7 mouse cellular contexts compared by ENCODE assay signal in genomic region chr10:127597311-127597901, GRCm38 (mm10). TPM values are rescaled to one million over a fixed set of nuclear protein-coding genes. Genes with fewer than 3 reads are reported as not detected.
DNase-seq lines count a peak whose midpoint lies in the region; ATAC-seq lines count a peak whose summit lies in the region.

No protein-coding gene starts in this region.

- DNase-seq in left cerebral cortex, postnatal 4 days: peak; percentile 80
- no peak for DNase-seq in left cerebral cortex, postnatal 36 days (ENCODE audit: low spot score in 2 of 2)
- DNase-seq in cerebellum, adult 8-10 months: peak; percentile 74
- DNase-seq in gastrocnemius, postnatal 25 days: peak; percentile 65
- DNase-seq in urinary bladder, postnatal 10 days (ENCODE audit: low spot score): no peak
- no peak for DNase-seq in right cerebral cortex, postnatal 25 days

- no peaks in the 10 kb centered on the region for H3K27me3 ChIP-seq in liver, embryonic 15.5 days

- 63% methylated on average over 5 of the region's 5 CpGs for WGBS in liver, embryonic 15.5 days (ENCODE audit: insufficient replicate concordance)

- peak overlapping the region; percentile 26; the same call in 1 of the 2 replicates for H3K27ac ChIP-seq in liver, embryonic 15.5 days (replicated peaks)

- no peak for ATAC-seq in liver, embryonic 15.5 days (ENCODE audit: insufficient read depth)

- no peak overlapping the region for H3K4me3 ChIP-seq in liver, embryonic 15.5 days (replicated peaks)

- intact Hi-C loops in left cerebral cortex, postnatal 4 days (cut with DNase I): no loop called here
- intact Hi-C loops in left cerebral cortex, postnatal 36 days (cut with DNase I): no loop called here

- H3K9ac ChIP-seq in liver, embryonic 15.5 days: no peak overlapping the region

- peaks cover 19% of the 10 kb centered on the region; the same call in 1 of the 2 replicates for H3K36me3 ChIP-seq in liver, embryonic 15.5 days (replicated peaks)

- no peaks in the 10 kb centered on the region for H3K9me3 ChIP-seq in liver, embryonic 15.5 days (replicated peaks)

- H3K4me2 ChIP-seq in liver, embryonic 15.5 days: no peak overlapping the region

- H3K4me1 ChIP-seq in liver, embryonic 15.5 days (replicated peaks): peaks cover 68% of the 10 kb centered on the region

RNA-seq across cellular contexts. Expression of gene Lrp1, which starts 23.5 kb away (rescaled TPM):
- total RNA-seq in left cerebral cortex, postnatal 4 days (2021): 100 to 1,000 TPM; 286 to 296 TPM
- total RNA-seq in left cerebral cortex, postnatal 36 days (2021): 100 to 1,000 TPM; 285 to 320 TPM
- total RNA-seq in gastrocnemius, postnatal 25 days (2021): 10 to 100 TPM; 58.1 to 64.3 TPM
- polyA plus RNA-seq in liver, embryonic 15.5 days (2015; fragmentation: Nextera tagmentation; extraction: Ambion mirVana): 23.2 and 31.1 TPM in 2 replicates

RNA-seq across cellular contexts. Expression of gene Stat6, which starts 45.4 kb away (rescaled TPM):
- total RNA-seq in left cerebral cortex, postnatal 4 days (2021): 1 to 10 TPM; 6.0 to 6.1 TPM
- total RNA-seq in left cerebral cortex, postnatal 36 days (2021): 10 to 100 TPM in 1 of 2 experiments, 1 to 10 TPM in 1; 9.0 to 12.7 TPM
- 10 to 100 TPM; 16.5 to 21.8 TPM for total RNA-seq in gastrocnemius, postnatal 25 days (2021)
- polyA plus RNA-seq in liver, embryonic 15.5 days (2015; fragmentation: Nextera tagmentation; extraction: Ambion mirVana): 14.3 and 15.6 TPM in 2 replicates

Comparison
In these comparisons a context has a peak if more than half of its experiments do, and no peak if none do; other contexts are left out.
1. DNase-seq: peak in left cerebral cortex, postnatal 4 days (single experiment), cerebellum, adult 8-10 months (single experiment) and gastrocnemius, postnatal 25 days (single experiment); none in left cerebral cortex, postnatal 36 days (0 of 2), urinary bladder, postnatal 10 days (single experiment) and right cerebral cortex, postnatal 25 days (single experiment).
2. RNA of gene Lrp1, which starts 23.5 kb away (total RNA-seq): 285 to 320 TPM in left cerebral cortex, postnatal 36 days and 286 to 296 TPM in left cerebral cortex, postnatal 4 days; 58.1 to 64.3 TPM in gastrocnemius, postnatal 25 days; every median in the first group is over 4 times any median in the second.